Mouse (Mus musculus) thymus, adult 2 months (tissue): ENCODE results near the gene Brwd3.

ENCODE experiments used
- CTCF ChIP-seq: fragments of 200-500 bp; IDR thresholded peaks from 2 replicates; pipeline ENCODE4 v1.5.1; 2012; ENCODE audit warnings: mild to moderate bottlenecking, control low read depth, low read length, moderate library complexity, borderline replicate concordance; ENCODE audit not compliant: control insufficient read depth, poor library complexity, insufficient read depth; ENCODE audit errors: extremely low read depth
- POLR2A ChIP-seq: fragments of 200-500 bp; IDR thresholded peaks from 2 replicates; pipeline ENCODE4 v1.6.1; 2012; ENCODE audit warnings: mild to moderate bottlenecking, low read length, control low read depth, moderate library complexity; ENCODE audit not compliant: control insufficient read depth, poor library complexity, insufficient read depth; ENCODE audit errors: extremely low read depth

DNA sequence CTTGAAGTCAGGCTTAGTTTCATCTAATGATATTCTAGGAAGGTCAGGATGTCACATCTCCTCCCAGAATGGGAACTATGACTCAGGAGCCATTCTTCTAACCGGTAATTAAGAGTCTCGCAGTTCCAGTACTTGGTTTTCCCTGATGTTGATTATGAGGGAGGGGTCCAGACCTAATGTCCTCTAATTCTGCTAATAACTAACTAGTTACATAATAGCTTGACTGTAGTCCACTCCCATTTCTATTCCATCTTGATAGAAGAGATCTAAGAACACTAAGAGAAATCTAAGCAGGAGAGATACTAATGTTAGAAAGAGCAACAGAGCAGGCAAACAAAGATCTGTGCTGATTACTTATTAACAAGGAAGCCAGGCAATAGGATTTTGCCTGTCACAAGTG is 129.9 kb downstream of the Brwd3 start:
- TF ChIP-seq CTCF (no peak), POLR2A (no peak)
